Mouse (Mus musculus) small intestine, adult 2 months (tissue): ENCODE results near the gene Spi1.

Experiments
- CTCF ChIP-seq: fragments of 200-500 bp; IDR thresholded peaks from 2 replicates; pipeline ENCODE4 v1.5.1; 2012; ENCODE audit warnings: low read depth, mild to moderate bottlenecking, control low read depth, inconsistent platforms, low read length, moderate library complexity, mixed read lengths; ENCODE audit not compliant: insufficient replicate concordance, insufficient read length; ENCODE audit errors: extremely low read depth
- POLR2A ChIP-seq: fragments of 200-500 bp; IDR thresholded peaks from 2 replicates; pipeline ENCODE4 v1.6.1; 2012; ENCODE audit warnings: low read depth, mild to moderate bottlenecking, control low read depth, inconsistent platforms, low read length, moderate library complexity

DNA sequence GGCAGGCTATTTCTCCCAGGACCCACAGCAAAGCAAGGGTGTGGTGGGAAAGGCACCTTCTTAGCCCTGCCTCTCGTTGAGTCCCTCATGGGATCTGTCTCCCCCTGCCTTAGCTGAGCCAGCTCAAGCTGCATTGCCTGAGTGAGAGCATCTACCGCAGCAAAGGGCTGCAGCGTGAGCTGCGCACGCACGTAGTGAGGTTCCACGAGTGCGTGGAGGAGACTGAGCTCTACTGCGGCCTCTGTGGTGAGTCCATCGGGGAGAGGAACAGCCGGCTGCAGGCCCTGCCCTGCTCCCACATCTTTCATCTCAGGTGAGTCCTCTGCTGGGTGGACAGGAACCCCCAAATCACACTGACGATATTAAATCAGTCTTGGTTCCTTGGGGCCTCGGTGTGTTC is 37.5 kb upstream of the Spi1 start:
- TF ChIP-seq POLR2A (no peak), CTCF (no peak)
